Mouse (Mus musculus): ENCODE measurements around the gene Gm11007. TPM values are rescaled to one million over a fixed set of nuclear protein-coding genes. Genes with fewer than 3 reads are reported as not detected.

The Gm11007 gene
- polyA plus RNA-seq (2012; rRNA removed), result not detected in 2 replicates

DNA sequence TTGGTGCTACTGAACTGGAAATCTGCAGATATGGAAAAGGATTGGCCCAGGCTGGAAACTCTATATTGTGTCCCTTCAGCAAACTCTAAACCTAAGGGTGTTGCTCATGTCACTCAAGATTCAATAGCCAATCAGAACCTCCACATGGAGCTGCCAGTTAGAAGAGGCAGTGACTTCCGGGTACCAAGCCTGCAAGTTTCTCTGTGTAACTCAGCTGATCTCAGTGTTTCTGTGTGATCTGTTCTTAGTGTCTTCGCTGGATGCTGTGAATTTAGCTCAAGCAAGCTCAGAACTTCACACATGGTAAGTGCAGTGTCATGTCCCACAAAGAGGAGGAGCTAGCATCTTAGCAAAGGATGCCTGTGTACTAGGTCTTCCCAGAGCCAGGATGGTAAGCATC, at the start of gene Gm11007:
Gene Gm11007, plus strand, starts transcription at position 301 of the 400 bp plus-strand sequence.

Other genes starting within 250 kb of the Gm11007 start
- 2.0 and 4.0 TPM in 2 replicates for gene Gm4724, start 208.2 kb upstream of the Gm11007 start, polyA plus RNA-seq (2012; rRNA removed)
- 0.38 TPM in 1 of 2 replicates, not detected in the other for gene Zfp965, start 174.0 kb upstream of the Gm11007 start, polyA plus RNA-seq (2012; rRNA removed)
- gene Zfp969, start 59.7 kb downstream of the Gm11007 start, polyA plus RNA-seq (2012; rRNA removed), result not detected in 2 replicates
- not detected in 2 replicates for gene Gm2007, start 97.6 kb downstream of the Gm11007 start, polyA plus RNA-seq (2012; rRNA removed)
- gene Gm14288, start 157.1 kb downstream of the Gm11007 start, polyA plus RNA-seq (2012; rRNA removed), result 0.64 and 0.77 TPM in 2 replicates
- 0.66 and 1.3 TPM in 2 replicates for gene Gm6710, start 225.2 kb downstream of the Gm11007 start, polyA plus RNA-seq (2012; rRNA removed)